Mouse (Mus musculus) heart, postnatal 0 days (tissue): ENCODE measurements at regions not wholly inside any gene's neighbourhood (a gene's known extent, or its start where the extent isn't known, plus 50 kb on each side); places are given as distances from the start of the nearest gene placed in this dataset.
A peak's percentile ranks its signal among the peaks of the same experiment; 100 is the strongest.

Experiments used
- ATAC-seq: fragments of 200-750 bp; cut with Nextera tagmentation; 2 replicates; pipeline ENCODE4 v1.8.0; 2017; ENCODE audit warnings: low read depth, moderate number of reproducible peaks, moderate library complexity; ENCODE audit not compliant: insufficient read depth
- DNase-seq: peaks from one replicate; pipeline ENCODE4 v3.0.0-alpha.2; 2016; ENCODE audit warnings: low spot score
- H3K27ac ChIP-seq: fragments of 300-500 bp; sonication (generic); 2 replicates; pipeline ENCODE4 v1.5.1; 2014; ENCODE audit warnings: low read depth, mild to moderate bottlenecking
- H3K27me3 ChIP-seq: fragments of 300-500 bp; sonication (generic); 2 replicates; pipeline ENCODE4 v1.6.1; 2014; ENCODE audit warnings: low read length, mixed read lengths; ENCODE audit not compliant: control insufficient read depth, insufficient read depth
- H3K36me3 ChIP-seq: fragments of 300-500 bp; sonication (generic); replicated peaks from 2 replicates; pipeline ENCODE4 v1.6.1; 2014; ENCODE audit warnings: low read length, mixed read lengths; ENCODE audit not compliant: control insufficient read depth, insufficient read depth
- H3K4me1 ChIP-seq: fragments of 300-500 bp; sonication (generic); 2 replicates; pipeline ENCODE4 v1.6.1; 2014; ENCODE audit warnings: antibody characterized with exemption; ENCODE audit not compliant: control insufficient read depth, insufficient read depth
- H3K4me2 ChIP-seq: fragments of 300-500 bp; sonication (generic); 2 replicates; pipeline ENCODE4 v1.6.1; 2014; ENCODE audit warnings: low read depth, mild to moderate bottlenecking, low read length, moderate library complexity
- H3K4me3 ChIP-seq: fragments of 300-500 bp; sonication (generic); 2 replicates; pipeline ENCODE4 v1.5.1; 2014; ENCODE audit warnings: low read depth, low read length
- H3K9ac ChIP-seq: fragments of 300-500 bp; sonication (generic); replicated peaks from 2 replicates; pipeline ENCODE4 v1.6.1; 2014; ENCODE audit warnings: low read depth, low read length, mixed read lengths
- H3K9me3 ChIP-seq: fragments of 300-500 bp; sonication (generic); replicated peaks from 2 replicates; pipeline ENCODE4 v1.6.1; 2016; ENCODE audit warnings: low read length; ENCODE audit not compliant: control insufficient read depth
- CTCF ChIP-seq: IDR thresholded peaks from 2 replicates; pipeline ENCODE4 v1.5.1; 2016; ENCODE audit warnings: antibody characterized with exemption, control low read depth, low read depth
- EP300 ChIP-seq: IDR thresholded peaks from 2 replicates; pipeline ENCODE4 v1.6.1; 2016; ENCODE audit warnings: antibody characterized with exemption, low read depth
- WGBS: fragments of 180-500 bp; shearing (Covaris S2); extraction: QIAGEN DNeasy Blood & Tissue Kit; methylation state at CpG from one replicate; pipeline ENCODE4 v1.1.7; 2014; 5-methylcytosine and 5-hydroxymethylcytosine counted together

GRCm38 (mm10) chr1:35358981-35359380, 509.2 kb downstream of the Plekhb2 start:
- WGBS: 30% methylated on average over 5 of the region's 5 CpGs
- H3K27ac ChIP-seq: no peak overlapping the region
- H3K4me3 ChIP-seq: no peak overlapping the region
- H3K9me3 ChIP-seq: no peaks in the 10 kb centered on the region
- no peak for DNase-seq
- H3K4me2 ChIP-seq: no peak overlapping the region
- H3K27me3 ChIP-seq: no peaks in the 10 kb centered on the region
- no peak for TF ChIP-seq EP300
- TF ChIP-seq CTCF: no peak
- H3K36me3 ChIP-seq: no peaks in the 10 kb centered on the region
- no peak overlapping the region for H3K9ac ChIP-seq
- no peak for ATAC-seq
- H3K4me1 ChIP-seq: no peaks in the 10 kb centered on the region

GRCm38 (mm10) chr1:35361465-35361864, 511.7 kb downstream of the Plekhb2 start:
- H3K9me3 ChIP-seq: no peaks in the 10 kb centered on the region
- 65% methylated on average over 3 of the region's 3 CpGs for WGBS
- H3K27ac ChIP-seq: no peak overlapping the region
- no peaks in the 10 kb centered on the region for H3K4me1 ChIP-seq
- DNase-seq (no peak), ATAC-seq (no peak)
- no peaks in the 10 kb centered on the region for H3K36me3 ChIP-seq
- H3K4me3 ChIP-seq: no peak overlapping the region
- H3K4me2 ChIP-seq: no peak overlapping the region
- TF ChIP-seq CTCF (no peak), EP300 (no peak)
- no peak overlapping the region for H3K9ac ChIP-seq
- H3K27me3 ChIP-seq: no peaks in the 10 kb centered on the region

- Histone ChIP-seq H3K9ac (no peak overlapping the region), H3K27ac (no peak overlapping the region), H3K27me3 (no peaks in the 10 kb centered on the region), H3K4me2 (no peak overlapping the region), H3K4me3 (no peak overlapping the region), H3K9me3 (no peaks in the 10 kb centered on the region), H3K36me3 (no peaks in the 10 kb centered on the region), H3K4me1 (no peaks in the 10 kb centered on the region)
- no peak for ATAC-seq
- DNase-seq: no peak
- no peak for TF ChIP-seq CTCF
- no peak for TF ChIP-seq EP300
- 57% methylated on average over 3 of the region's 3 CpGs for WGBS
Observed at GRCm38 (mm10) chr1:35362836-35363235, 513.1 kb downstream of the Plekhb2 start.

- no peak overlapping the region for H3K9ac ChIP-seq
- TF ChIP-seq EP300 (no peak), CTCF (no peak)
- H3K27me3 ChIP-seq: no peaks in the 10 kb centered on the region
- DNase-seq (no peak), ATAC-seq (no peak)
- H3K4me2 ChIP-seq: no peak overlapping the region
- H3K36me3 ChIP-seq: no peaks in the 10 kb centered on the region
- 72% methylated on average over 2 of the region's 2 CpGs for WGBS
- no peaks in the 10 kb centered on the region for H3K9me3 ChIP-seq
- H3K4me1 ChIP-seq: no peaks in the 10 kb centered on the region
- no peak overlapping the region for H3K4me3 ChIP-seq
- no peak overlapping the region for H3K27ac ChIP-seq
Observed at GRCm38 (mm10) chr1:35366559-35366958, 516.8 kb downstream of the Plekhb2 start.

- 88% methylated on average over 4 of the region's 4 CpGs for WGBS
- H3K36me3 ChIP-seq: no peaks in the 10 kb centered on the region
- ATAC-seq: no peak
Observed at GRCm38 (mm10) chr1:35372751-35373150, 523.0 kb downstream of the Plekhb2 start.

GRCm38 (mm10) chr1:35380633-35381385, 531.0 kb downstream of the Plekhb2 start:
- Histone ChIP-seq H3K36me3 (no peaks in the 10 kb centered on the region), H3K4me1 (no peaks in the 10 kb centered on the region), H3K4me3 (no peak overlapping the region), H3K4me2 (no peak overlapping the region), H3K9me3 (no peaks in the 10 kb centered on the region), H3K27ac (no peak overlapping the region), H3K9ac (no peak overlapping the region), H3K27me3 (no peaks in the 10 kb centered on the region)
- ATAC-seq (no peak), DNase-seq (peak; percentile 14)
- 55% methylated on average over 11 of the region's 11 CpGs for WGBS
- TF ChIP-seq CTCF (no peak), EP300 (no peak)

More at GRCm38 (mm10) chr1:35372751-35373150, 523.0 kb downstream of the Plekhb2 start:
- TF ChIP-seq CTCF: no peak
- TF ChIP-seq EP300: no peak
- Histone ChIP-seq H3K4me3 (no peak overlapping the region), H3K9ac (no peak overlapping the region), H3K4me1 (no peaks in the 10 kb centered on the region), H3K4me2 (no peak overlapping the region), H3K27me3 (no peaks in the 10 kb centered on the region), H3K27ac (no peak overlapping the region), H3K9me3 (no peaks in the 10 kb centered on the region)
- no peak for DNase-seq
